Mouse (Mus musculus): Measurements from ENCODE around the gene Wdr44. TPM values are rescaled to one million over a fixed set of nuclear protein-coding genes. Genes with fewer than 3 reads are reported as not detected.

Gene Wdr44
- polyA plus RNA-seq, 1 experiment = 2.0 TPM

DNA sequence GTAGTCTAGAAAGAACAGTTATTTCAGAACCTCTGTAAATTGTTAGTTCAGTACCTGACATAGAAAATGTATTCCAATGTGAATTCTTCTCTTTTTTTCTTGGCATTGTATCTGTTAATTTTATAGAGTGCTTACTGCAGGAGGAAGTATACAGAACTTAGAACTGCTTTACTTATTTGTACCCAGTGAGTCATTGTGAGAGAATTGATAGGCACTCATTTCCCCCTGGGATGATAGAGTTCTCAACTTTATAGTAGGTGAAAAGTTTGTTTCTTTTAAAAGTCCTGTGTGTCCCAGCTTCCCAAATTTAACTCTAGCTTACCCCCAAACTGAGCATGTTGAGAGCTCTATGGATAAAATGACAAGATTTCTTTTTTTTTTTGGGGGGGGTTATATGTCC, 2.3 kb downstream of the Wdr44 start:
- Histone ChIP-seq H3K4me3 (ENCODE audit: insufficient read depth, poor library complexity, severe bottlenecking) (no peak overlapping the region), H3K79me3 (ENCODE audit: low read depth) (peaks cover 22% of the 10 kb centered on the region), H3K36me3 (ENCODE audit: control insufficient read depth, insufficient read depth) (no peaks in the 10 kb centered on the region), H3K79me2 (ENCODE audit: control insufficient read depth, insufficient read depth) (peaks cover 66% of the 10 kb centered on the region), H3K27me3 (ENCODE audit: control insufficient read depth, insufficient read depth, insufficient read length) (no peaks in the 10 kb centered on the region), H3ac (ENCODE audit: control insufficient read depth, insufficient read length, low read depth) (no peak overlapping the region)
- no peak for TF ChIP-seq USF1 (IDR thresholded peaks at IDR 0.05; ENCODE audit: low read depth)
- TF ChIP-seq MYOD1 (IDR thresholded peaks at IDR 0.05; ENCODE audit: control insufficient read depth, insufficient read length, low read depth) = no peak
- TF ChIP-seq CEBPB (IDR thresholded peaks at IDR 0.05; ENCODE audit: low read depth) = no peak
- TF ChIP-seq CTCF (IDR thresholded peaks at IDR 0.05; ENCODE audit: control insufficient read depth, insufficient read depth, insufficient read length) = no peak
- no peak for TF ChIP-seq MYOG (IDR thresholded peaks at IDR 0.05; ENCODE audit: control insufficient read depth, extremely low read depth, insufficient read length)
- no peak for TF ChIP-seq MAX (IDR thresholded peaks at IDR 0.05)
- TF ChIP-seq FOSL1 (IDR thresholded peaks at IDR 0.05; ENCODE audit: insufficient read depth, low read length, poor library complexity, severe bottlenecking) = no peak

DNA sequence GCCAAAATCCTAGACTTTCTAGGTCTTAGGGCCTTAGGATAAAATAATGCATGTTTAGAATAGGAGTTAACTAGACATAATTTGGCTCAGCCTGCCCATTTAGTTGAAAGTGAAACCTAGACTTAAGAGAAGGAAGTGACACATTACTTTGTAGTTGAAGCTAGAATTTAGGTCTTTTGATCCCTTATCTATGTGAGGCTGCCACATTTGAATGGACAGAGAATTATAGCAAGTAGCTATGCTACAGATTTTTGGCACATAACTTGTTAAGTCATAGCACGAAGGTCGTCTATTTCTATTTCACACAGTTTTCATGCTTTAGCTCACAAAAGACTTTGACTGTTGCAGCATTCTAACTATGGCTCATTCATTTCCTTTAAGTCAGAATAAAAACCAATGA, 4.5 kb downstream of the Wdr44 start:
- H3K79me2 ChIP-seq (ENCODE audit: control insufficient read depth, insufficient read depth) = peaks cover 66% of the 10 kb centered on the region
- H3K36me3 ChIP-seq (ENCODE audit: control insufficient read depth, insufficient read depth) = no peaks in the 10 kb centered on the region
- H3K4me3 ChIP-seq (ENCODE audit: insufficient read depth, poor library complexity, severe bottlenecking) = no peak overlapping the region
- TF ChIP-seq MYOD1 (IDR thresholded peaks at IDR 0.05; ENCODE audit: control insufficient read depth, insufficient read length, low read depth) = no peak
- TF ChIP-seq MYOG (IDR thresholded peaks at IDR 0.05; ENCODE audit: control insufficient read depth, extremely low read depth, insufficient read length) = no peak
- TF ChIP-seq CEBPB (IDR thresholded peaks at IDR 0.05; ENCODE audit: low read depth) = no peak
- TF ChIP-seq MAX (IDR thresholded peaks at IDR 0.05) = no peak
- no peak for TF ChIP-seq USF1 (IDR thresholded peaks at IDR 0.05; ENCODE audit: low read depth)
- TF ChIP-seq CTCF (IDR thresholded peaks at IDR 0.05; ENCODE audit: control insufficient read depth, insufficient read depth, insufficient read length) = no peak
- no peak for TF ChIP-seq FOSL1 (IDR thresholded peaks at IDR 0.05; ENCODE audit: insufficient read depth, low read length, poor library complexity, severe bottlenecking)
- H3ac ChIP-seq (ENCODE audit: control insufficient read depth, insufficient read length, low read depth) = no peak overlapping the region
- peaks cover 22% of the 10 kb centered on the region for H3K79me3 ChIP-seq (ENCODE audit: low read depth)
- H3K27me3 ChIP-seq (ENCODE audit: control insufficient read depth, insufficient read depth, insufficient read length) = no peaks in the 10 kb centered on the region

DNA sequence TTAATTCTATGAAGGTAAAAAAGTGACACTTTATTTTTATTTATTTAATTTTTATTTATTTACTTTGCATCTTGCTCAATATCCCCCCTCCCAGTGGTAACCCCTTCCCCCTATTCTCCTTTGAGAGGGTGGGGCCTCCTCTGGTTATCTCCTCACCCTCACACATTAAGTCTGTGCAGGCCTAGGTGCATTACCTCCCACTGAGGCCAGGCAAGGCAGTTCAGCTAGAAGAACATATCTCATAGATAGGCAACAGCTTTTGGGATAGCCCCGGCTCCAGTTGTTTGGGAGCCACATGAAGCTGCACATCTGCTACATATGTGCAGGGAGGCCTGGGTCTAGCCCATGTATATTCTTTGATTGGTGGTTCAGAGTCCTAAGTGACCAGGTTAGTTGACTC, 6.2 kb downstream of the Wdr44 start:
- H3K27me3 ChIP-seq (ENCODE audit: control insufficient read depth, insufficient read depth, insufficient read length) = no peaks in the 10 kb centered on the region
- no peak overlapping the region for H3K4me3 ChIP-seq (ENCODE audit: insufficient read depth, poor library complexity, severe bottlenecking)
- TF ChIP-seq MYOD1 (IDR thresholded peaks at IDR 0.05; ENCODE audit: control insufficient read depth, insufficient read length, low read depth) (no peak), MAX (IDR thresholded peaks at IDR 0.05) (no peak), MYOG (IDR thresholded peaks at IDR 0.05; ENCODE audit: control insufficient read depth, extremely low read depth, insufficient read length) (no peak)
- peaks cover 20% of the 10 kb centered on the region for H3K79me3 ChIP-seq (ENCODE audit: low read depth)
- peaks cover 59% of the 10 kb centered on the region for H3K79me2 ChIP-seq (ENCODE audit: control insufficient read depth, insufficient read depth)
- H3ac ChIP-seq (ENCODE audit: control insufficient read depth, insufficient read length, low read depth) = no peak overlapping the region
- no peaks in the 10 kb centered on the region for H3K36me3 ChIP-seq (ENCODE audit: control insufficient read depth, insufficient read depth)

DNA sequence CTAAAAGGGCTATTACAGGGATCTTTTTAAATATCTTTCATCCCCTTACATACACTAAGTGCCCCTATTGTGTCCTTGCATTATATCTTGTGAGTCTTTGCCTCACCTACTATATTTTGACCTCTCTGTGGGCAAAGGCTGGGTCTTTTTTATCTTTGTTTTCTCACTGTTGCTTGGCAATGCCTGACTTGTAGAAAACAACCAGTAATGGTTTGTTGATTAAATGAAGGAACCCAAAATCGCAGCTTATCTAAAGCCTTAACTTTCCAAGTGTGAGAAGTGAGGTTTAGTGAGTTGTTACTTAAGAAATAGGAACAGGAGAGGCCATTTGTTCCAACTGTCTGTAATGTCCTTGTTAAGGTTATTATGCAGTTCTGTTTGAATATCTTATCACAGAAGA, 24.4 kb downstream of the Wdr44 start:
- no peak overlapping the region for H3ac ChIP-seq (ENCODE audit: control insufficient read depth, insufficient read length, low read depth)
- H3K79me2 ChIP-seq (ENCODE audit: control insufficient read depth, insufficient read depth) = no peaks in the 10 kb centered on the region
- no peak overlapping the region for H3K4me3 ChIP-seq (ENCODE audit: insufficient read depth, poor library complexity, severe bottlenecking)
- TF ChIP-seq USF1 (IDR thresholded peaks at IDR 0.05; ENCODE audit: low read depth) (no peak), CEBPB (IDR thresholded peaks at IDR 0.05; ENCODE audit: low read depth) (no peak), FOSL1 (IDR thresholded peaks at IDR 0.05; ENCODE audit: insufficient read depth, low read length, poor library complexity, severe bottlenecking) (no peak), MYOD1 (IDR thresholded peaks at IDR 0.05; ENCODE audit: control insufficient read depth, insufficient read length, low read depth) (no peak), CTCF (IDR thresholded peaks at IDR 0.05; ENCODE audit: control insufficient read depth, insufficient read depth, insufficient read length) (no peak)
- no peaks in the 10 kb centered on the region for H3K79me3 ChIP-seq (ENCODE audit: low read depth)
- no peaks in the 10 kb centered on the region for H3K27me3 ChIP-seq (ENCODE audit: control insufficient read depth, insufficient read depth, insufficient read length)
- no peaks in the 10 kb centered on the region for H3K36me3 ChIP-seq (ENCODE audit: control insufficient read depth, insufficient read depth)

DNA sequence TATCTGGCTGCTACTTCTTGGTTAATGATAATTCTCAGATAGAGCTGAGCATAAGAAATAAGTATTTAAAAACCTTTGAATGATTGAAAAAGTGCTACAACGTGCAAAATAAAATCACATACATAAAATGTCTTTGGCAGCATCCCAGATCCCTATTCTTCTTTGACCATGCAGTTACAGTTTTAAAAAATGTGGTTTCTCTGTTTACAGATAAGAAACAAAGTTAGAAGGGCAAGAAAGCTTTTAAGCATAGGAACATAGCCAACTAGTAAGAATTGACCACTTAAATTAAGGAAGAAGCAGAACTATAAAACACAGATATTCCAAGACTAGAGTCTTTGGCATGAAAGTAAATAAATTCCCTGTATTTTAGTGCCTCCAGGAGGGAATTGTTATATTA, 34.6 kb downstream of the Wdr44 start:
- Histone ChIP-seq H3K79me3 (ENCODE audit: low read depth) (no peaks in the 10 kb centered on the region), H3ac (ENCODE audit: control insufficient read depth, insufficient read length, low read depth) (no peak overlapping the region), H3K36me3 (ENCODE audit: control insufficient read depth, insufficient read depth) (no peaks in the 10 kb centered on the region), H3K27me3 (ENCODE audit: control insufficient read depth, insufficient read depth, insufficient read length) (no peaks in the 10 kb centered on the region), H3K4me3 (ENCODE audit: insufficient read depth, poor library complexity, severe bottlenecking) (no peak overlapping the region), H3K79me2 (ENCODE audit: control insufficient read depth, insufficient read depth) (no peaks in the 10 kb centered on the region)
- TF ChIP-seq USF1 (IDR thresholded peaks at IDR 0.05; ENCODE audit: low read depth) = no peak
- TF ChIP-seq FOSL1 (IDR thresholded peaks at IDR 0.05; ENCODE audit: insufficient read depth, low read length, poor library complexity, severe bottlenecking) = no peak
- no peak for TF ChIP-seq MYOG (IDR thresholded peaks at IDR 0.05; ENCODE audit: control insufficient read depth, extremely low read depth, insufficient read length)
- no peak for TF ChIP-seq MYOD1 (IDR thresholded peaks at IDR 0.05; ENCODE audit: control insufficient read depth, insufficient read length, low read depth)
- TF ChIP-seq CTCF (IDR thresholded peaks at IDR 0.05; ENCODE audit: control insufficient read depth, insufficient read depth, insufficient read length) = no peak
- TF ChIP-seq MAX (IDR thresholded peaks at IDR 0.05) = no peak
- no peak for TF ChIP-seq CEBPB (IDR thresholded peaks at IDR 0.05; ENCODE audit: low read depth)

DNA sequence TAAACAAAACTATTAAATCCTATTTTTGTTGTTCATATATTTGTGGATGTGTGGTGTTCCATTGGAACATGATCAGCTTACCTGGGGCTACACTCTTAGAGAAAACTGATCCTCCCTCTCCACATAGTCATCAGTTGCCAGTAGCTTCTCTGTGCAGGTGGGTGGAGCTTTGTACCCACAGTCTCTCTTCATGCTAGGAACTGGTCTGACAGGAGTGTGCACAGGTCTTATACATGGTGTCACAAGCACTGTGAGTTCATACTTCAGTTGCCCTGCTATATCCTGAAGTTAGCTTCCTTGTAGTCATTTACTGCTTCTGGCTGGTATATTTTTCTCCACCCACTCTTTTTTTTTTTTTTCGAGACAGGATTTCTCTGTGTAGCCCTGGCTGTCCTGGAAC, 61.8 kb downstream of the Wdr44 start:
- H3K79me2 ChIP-seq (ENCODE audit: control insufficient read depth, insufficient read depth) = no peaks in the 10 kb centered on the region
- no peak overlapping the region for H3ac ChIP-seq (ENCODE audit: control insufficient read depth, insufficient read length, low read depth)
- no peak overlapping the region for H3K4me3 ChIP-seq (ENCODE audit: insufficient read depth, poor library complexity, severe bottlenecking)
- H3K79me3 ChIP-seq (ENCODE audit: low read depth) = no peaks in the 10 kb centered on the region
- H3K36me3 ChIP-seq (ENCODE audit: control insufficient read depth, insufficient read depth) = peaks cover 5% of the 10 kb centered on the region
- no peaks in the 10 kb centered on the region for H3K27me3 ChIP-seq (ENCODE audit: control insufficient read depth, insufficient read depth, insufficient read length)
- TF ChIP-seq FOSL1 (IDR thresholded peaks at IDR 0.05; ENCODE audit: insufficient read depth, low read length, poor library complexity, severe bottlenecking) = no peak
- no peak for TF ChIP-seq MYOG (IDR thresholded peaks at IDR 0.05; ENCODE audit: control insufficient read depth, extremely low read depth, insufficient read length)
- TF ChIP-seq USF1 (IDR thresholded peaks at IDR 0.05; ENCODE audit: low read depth) = no peak
- TF ChIP-seq CEBPB (IDR thresholded peaks at IDR 0.05; ENCODE audit: low read depth) = no peak
- no peak for TF ChIP-seq CTCF (IDR thresholded peaks at IDR 0.05; ENCODE audit: control insufficient read depth, insufficient read depth, insufficient read length)
- TF ChIP-seq MAX (IDR thresholded peaks at IDR 0.05) = no peak
- no peak for TF ChIP-seq MYOD1 (IDR thresholded peaks at IDR 0.05; ENCODE audit: control insufficient read depth, insufficient read length, low read depth)

Measured in C2C12 (cell line).